In the genomic region with DNA sequence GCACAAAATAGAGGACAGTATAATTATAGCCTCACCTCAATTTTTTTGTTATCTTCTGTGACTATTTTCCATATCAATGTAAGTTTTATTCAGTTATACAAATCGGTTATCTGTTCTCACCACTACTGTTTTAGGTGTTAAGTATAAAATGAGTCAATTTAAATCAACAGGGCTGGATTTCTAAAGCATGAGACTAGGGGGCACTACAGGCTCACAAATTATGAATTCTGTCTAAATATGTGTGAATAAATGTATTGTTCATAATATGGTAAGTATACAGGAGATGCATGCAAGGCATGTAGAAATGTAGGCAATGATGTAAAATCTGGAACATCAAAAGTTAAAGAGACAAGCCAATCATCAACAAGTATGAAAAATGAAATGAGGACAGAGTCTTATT, we compare ENCODE assay signal across 12 mouse cellular contexts. TPM values are rescaled to one million over a fixed set of nuclear protein-coding genes. Genes with fewer than 3 reads are reported as not detected.
DNase-seq lines count a peak whose midpoint lies in the region; ATAC-seq and TF ChIP-seq lines count a peak whose summit lies in the region.
"Had no signal": no experiment of that assay in that cellular context is flagged by ENCODE, and none has a peak within 500 bp of the region (broad histone marks: within the 10 kb centered on the region; RNA-seq: fewer than 3 reads in every experiment).

No protein-coding gene starts in this region.

- H3K9ac ChIP-seq in hindbrain, postnatal 0 days (replicated peaks; ENCODE audit: low read length): no peak overlapping the region
- H3K9ac ChIP-seq in hindbrain, embryonic 11.5 days (ENCODE audit: low read depth, low read length): no peak overlapping the region
- H3K9ac ChIP-seq in midbrain, postnatal 0 days (replicated peaks; ENCODE audit: low read length, poor library complexity, severe bottlenecking): no peak overlapping the region
- no peak overlapping the region for H3K9ac ChIP-seq in midbrain, embryonic 13.5 days (replicated peaks)
- no peak overlapping the region for H3K9ac ChIP-seq in hindbrain, embryonic 13.5 days
- H3K9ac ChIP-seq: hindbrain, embryonic 15.5 days had no signal

- H3K27ac ChIP-seq in hindbrain, postnatal 0 days: no peak overlapping the region
- no peak overlapping the region for H3K27ac ChIP-seq in hindbrain, embryonic 11.5 days (ENCODE audit: low read depth, low read length)
- H3K27ac ChIP-seq in midbrain, postnatal 0 days (ENCODE audit: low read depth, low read length): no peak overlapping the region
- H3K27ac ChIP-seq in midbrain, embryonic 13.5 days: no peak overlapping the region
- H3K27ac ChIP-seq in hindbrain, embryonic 13.5 days: no peak overlapping the region
- H3K27ac ChIP-seq: hindbrain, embryonic 15.5 days; midbrain, embryonic 10.5 days had no signal

- WGBS in hindbrain, postnatal 0 days: 83% methylated on average over 1 of the region's 1 CpGs
- WGBS in hindbrain, embryonic 11.5 days: 84% methylated on average over 1 of the region's 1 CpGs
- 81% methylated on average over 1 of the region's 1 CpGs for WGBS in midbrain, postnatal 0 days
- WGBS in midbrain, embryonic 13.5 days: 84% methylated on average over 1 of the region's 1 CpGs
- 87% methylated on average over 1 of the region's 1 CpGs for WGBS in hindbrain, embryonic 13.5 days

- no peak overlapping the region for H3K4me2 ChIP-seq in hindbrain, postnatal 0 days (ENCODE audit: low read depth, low read length)
- no peak overlapping the region for H3K4me2 ChIP-seq in hindbrain, embryonic 11.5 days (replicated peaks; ENCODE audit: low read depth, low read length)
- H3K4me2 ChIP-seq in midbrain, postnatal 0 days (ENCODE audit: low read depth, low read length, poor library complexity, severe bottlenecking): no peak overlapping the region
- H3K4me2 ChIP-seq in midbrain, embryonic 13.5 days (replicated peaks): no peak overlapping the region
- no peak overlapping the region for H3K4me2 ChIP-seq in hindbrain, embryonic 13.5 days
- H3K4me2 ChIP-seq: hindbrain, embryonic 15.5 days had no signal

- H3K4me3 ChIP-seq in hindbrain, postnatal 0 days (ENCODE audit: low read length): no peak overlapping the region
- no peak overlapping the region for H3K4me3 ChIP-seq in hindbrain, embryonic 11.5 days (ENCODE audit: low read depth, low read length)
- H3K4me3 ChIP-seq in midbrain, postnatal 0 days (ENCODE audit: low read depth, low read length): no peak overlapping the region
- no peak overlapping the region for H3K4me3 ChIP-seq in midbrain, embryonic 13.5 days (replicated peaks)
- H3K4me3 ChIP-seq in hindbrain, embryonic 13.5 days: no peak overlapping the region
- H3K4me3 ChIP-seq: hindbrain, embryonic 15.5 days; midbrain, embryonic 10.5 days had no signal

- no peaks in the 10 kb centered on the region for H3K36me3 ChIP-seq in hindbrain, postnatal 0 days (ENCODE audit: insufficient read depth, low read length)
- no peaks in the 10 kb centered on the region for H3K36me3 ChIP-seq in hindbrain, embryonic 11.5 days (ENCODE audit: control insufficient read depth, insufficient read depth, low read length)
- no peaks in the 10 kb centered on the region for H3K36me3 ChIP-seq in midbrain, postnatal 0 days (ENCODE audit: insufficient read depth, low read length)
- H3K36me3 ChIP-seq in midbrain, embryonic 13.5 days: no peaks in the 10 kb centered on the region
- H3K36me3 ChIP-seq in splenic B cell, adult 2 months (ENCODE audit: control insufficient read depth, insufficient read depth, low read length, poor library complexity, severe bottlenecking): no peaks in the 10 kb centered on the region
- no peaks in the 10 kb centered on the region for H3K36me3 ChIP-seq in hindbrain, embryonic 13.5 days
- H3K36me3 ChIP-seq: hindbrain, embryonic 15.5 days; midbrain, embryonic 10.5 days had no signal

- DNase-seq in adrenal gland, postnatal 10 days: peak; percentile 4
- no peak for DNase-seq in adrenal gland, postnatal 14 days
- DNase-seq in hindbrain, postnatal 0 days (ENCODE audit: low spot score): peak; percentile 10
- DNase-seq in hindbrain, embryonic 11.5 days (ENCODE audit: low spot score): no peak
- peak; percentile 10 for DNase-seq in midbrain, postnatal 0 days (ENCODE audit: low spot score)
- DNase-seq in splenic B cell, adult 2 months (ENCODE audit: low read depth, low spot score): peak; percentile 48

- no peaks in the 10 kb centered on the region for H3K9me3 ChIP-seq in hindbrain, postnatal 0 days (ENCODE audit: low read length)
- H3K9me3 ChIP-seq in hindbrain, embryonic 11.5 days (ENCODE audit: control insufficient read depth, low read length): no peaks in the 10 kb centered on the region
- H3K9me3 ChIP-seq in midbrain, postnatal 0 days (ENCODE audit: low read length): no peaks in the 10 kb centered on the region
- H3K9me3 ChIP-seq in midbrain, embryonic 13.5 days: no peaks in the 10 kb centered on the region
- H3K9me3 ChIP-seq in hindbrain, embryonic 13.5 days: no peaks in the 10 kb centered on the region
- H3K9me3 ChIP-seq: hindbrain, embryonic 15.5 days; midbrain, embryonic 10.5 days had no signal

- H3K27me3 ChIP-seq in hindbrain, postnatal 0 days (ENCODE audit: insufficient read depth, low read length): no peaks in the 10 kb centered on the region
- no peaks in the 10 kb centered on the region for H3K27me3 ChIP-seq in hindbrain, embryonic 11.5 days (ENCODE audit: control insufficient read depth, insufficient read depth, low read length)
- no peaks in the 10 kb centered on the region for H3K27me3 ChIP-seq in midbrain, postnatal 0 days (ENCODE audit: insufficient read depth, low read length)
- H3K27me3 ChIP-seq in midbrain, embryonic 13.5 days: no peaks in the 10 kb centered on the region
- no peaks in the 10 kb centered on the region for H3K27me3 ChIP-seq in splenic B cell, adult 2 months (ENCODE audit: control insufficient read depth, insufficient read depth, low read length, poor library complexity, severe bottlenecking)
- H3K27me3 ChIP-seq in hindbrain, embryonic 13.5 days: no peaks in the 10 kb centered on the region
- H3K27me3 ChIP-seq: hindbrain, embryonic 15.5 days had no signal

- ATAC-seq in hindbrain, postnatal 0 days: no peak
- no peak for ATAC-seq in hindbrain, embryonic 11.5 days (ENCODE audit: low FRiP score)
- no peak for ATAC-seq in midbrain, postnatal 0 days (ENCODE audit: low FRiP score)
- no peak for ATAC-seq in midbrain, embryonic 13.5 days
- ATAC-seq in hindbrain, embryonic 13.5 days (ENCODE audit: low FRiP score): no peak

- no peaks in the 10 kb centered on the region for H3K4me1 ChIP-seq in hindbrain, postnatal 0 days (ENCODE audit: insufficient read depth, low read length)
- H3K4me1 ChIP-seq in hindbrain, embryonic 11.5 days (replicated peaks; ENCODE audit: control insufficient read depth, insufficient read depth, low read length): no peaks in the 10 kb centered on the region
- no peaks in the 10 kb centered on the region for H3K4me1 ChIP-seq in midbrain, postnatal 0 days (ENCODE audit: insufficient read depth, low read length)
- no peaks in the 10 kb centered on the region for H3K4me1 ChIP-seq in midbrain, embryonic 13.5 days (replicated peaks)
- no peaks in the 10 kb centered on the region for H3K4me1 ChIP-seq in hindbrain, embryonic 13.5 days (replicated peaks)
- H3K4me1 ChIP-seq: hindbrain, embryonic 15.5 days; midbrain, embryonic 10.5 days had no signal

- TF ChIP-seq CTCF in hindbrain, postnatal 0 days (IDR thresholded peaks at IDR 0.05; ENCODE audit: low read depth): peak; percentile 33
- peak; percentile 46 for TF ChIP-seq CTCF in midbrain, postnatal 0 days (IDR thresholded peaks at IDR 0.05)

RNA-seq across cellular contexts. Expression of gene Vmn1r20, which starts 2.5 kb away (rescaled TPM):
- not detected for total RNA-seq in adrenal gland, postnatal 10 days (2021)
- not detected in 2 replicates for total RNA-seq in adrenal gland, postnatal 14 days (2021)
- total RNA-seq in hindbrain, postnatal 0 days (2014; rRNA removed): not detected in 2 replicates
- polyA plus RNA-seq in hindbrain, postnatal 0 days (2015; fragmentation: Nextera tagmentation; extraction: Ambion mirVana): not detected in 2 replicates
- not detected in 2 replicates for polyA plus RNA-seq in hindbrain, embryonic 11.5 days (2014; fragmentation: Nextera tagmentation; extraction: Ambion mirVana)
- total RNA-seq in midbrain, postnatal 0 days (2014; rRNA removed): not detected in 2 replicates
- polyA plus RNA-seq in midbrain, postnatal 0 days (2015; fragmentation: Nextera tagmentation; extraction: Ambion mirVana): not detected in 2 replicates
- 0.04 TPM in 1 of 2 replicates, not detected in the other for polyA plus RNA-seq in midbrain, embryonic 13.5 days (2015; fragmentation: Nextera tagmentation; extraction: Ambion mirVana)
- polyA plus RNA-seq in hindbrain, embryonic 13.5 days (2015; fragmentation: Nextera tagmentation; extraction: Ambion mirVana): not detected in 2 replicates
- polyA plus RNA-seq: hindbrain, embryonic 15.5 days; limb, embryonic 11.5 days; midbrain, embryonic 10.5 days; urinary bladder, adult 2 months had no signal

RNA-seq across cellular contexts. Expression of gene Vmn1r19, which starts 27.6 kb away (rescaled TPM):
- total RNA-seq in adrenal gland, postnatal 10 days (2021): not detected
- not detected in 2 replicates for total RNA-seq in adrenal gland, postnatal 14 days (2021)
- total RNA-seq in hindbrain, postnatal 0 days (2014; rRNA removed): not detected in 2 replicates
- polyA plus RNA-seq in hindbrain, postnatal 0 days (2015; fragmentation: Nextera tagmentation; extraction: Ambion mirVana): not detected in 2 replicates
- polyA plus RNA-seq in hindbrain, embryonic 11.5 days (2014; fragmentation: Nextera tagmentation; extraction: Ambion mirVana): not detected in 2 replicates
- total RNA-seq in midbrain, postnatal 0 days (2014; rRNA removed): not detected in 2 replicates
- not detected in 2 replicates for polyA plus RNA-seq in midbrain, postnatal 0 days (2015; fragmentation: Nextera tagmentation; extraction: Ambion mirVana)
- not detected in 2 replicates for polyA plus RNA-seq in midbrain, embryonic 13.5 days (2015; fragmentation: Nextera tagmentation; extraction: Ambion mirVana)
- not detected in 2 replicates for polyA plus RNA-seq in hindbrain, embryonic 13.5 days (2015; fragmentation: Nextera tagmentation; extraction: Ambion mirVana)
- polyA plus RNA-seq: hindbrain, embryonic 15.5 days; limb, embryonic 11.5 days; midbrain, embryonic 10.5 days; urinary bladder, adult 2 months had no signal

RNA-seq across cellular contexts. Expression of gene Vmn1r18, which starts 35.6 kb away (rescaled TPM):
- total RNA-seq in adrenal gland, postnatal 10 days (2021): not detected
- not detected in 2 replicates for total RNA-seq in adrenal gland, postnatal 14 days (2021)
- not detected in 2 replicates for total RNA-seq in hindbrain, postnatal 0 days (2014; rRNA removed)
- not detected in 2 replicates for polyA plus RNA-seq in hindbrain, postnatal 0 days (2015; fragmentation: Nextera tagmentation; extraction: Ambion mirVana)
- polyA plus RNA-seq in hindbrain, embryonic 11.5 days (2014; fragmentation: Nextera tagmentation; extraction: Ambion mirVana): not detected in 2 replicates
- not detected in 2 replicates for total RNA-seq in midbrain, postnatal 0 days (2014; rRNA removed)
- polyA plus RNA-seq in midbrain, postnatal 0 days (2015; fragmentation: Nextera tagmentation; extraction: Ambion mirVana): not detected in 2 replicates
- polyA plus RNA-seq in midbrain, embryonic 13.5 days (2015; fragmentation: Nextera tagmentation; extraction: Ambion mirVana): not detected in 2 replicates
- not detected in 2 replicates for polyA plus RNA-seq in hindbrain, embryonic 13.5 days (2015; fragmentation: Nextera tagmentation; extraction: Ambion mirVana)
- polyA plus RNA-seq: hindbrain, embryonic 15.5 days; limb, embryonic 11.5 days; midbrain, embryonic 10.5 days; urinary bladder, adult 2 months had no signal

Comparison
In these comparisons a context has a peak if more than half of its experiments do, and no peak if none do; other contexts are left out.
1. DNase-seq: peak in adrenal gland, postnatal 10 days (single experiment), hindbrain, postnatal 0 days (single experiment), midbrain, postnatal 0 days (single experiment) and splenic B cell, adult 2 months (single experiment); none in adrenal gland, postnatal 14 days (single experiment) and hindbrain, embryonic 11.5 days (single experiment).